Mouse (Mus musculus): ENCODE measurements around the gene Klk5.

GRCm38 (mm10) chr7:43797333-43797769, 44.4 kb upstream of the Klk5 start, which contains the start of gene Klk8:
- TF ChIP-seq CTCF (IDR thresholded peaks at IDR 0.05; ENCODE audit: low read depth, low read length) (no peak), POLR2A (IDR thresholded peaks at IDR 0.05; ENCODE audit: insufficient read depth, low read length) (no peak), EP300 (IDR thresholded peaks at IDR 0.05; ENCODE audit: insufficient read depth, low read depth, low read length) (no peak)
